Comparison of ENCODE assay signal across 10 mouse cellular contexts in genomic region chr2:158570421-158571081, GRCm38 (mm10). TPM values are rescaled to one million over a fixed set of nuclear protein-coding genes. Genes with fewer than 3 reads are reported as not detected.
DNase-seq lines count a peak whose midpoint lies in the region; ATAC-seq lines count a peak whose summit lies in the region.
"Had no signal": no experiment of that assay in that cellular context is flagged by ENCODE, and none has a peak within 500 bp of the region (broad histone marks: within the 10 kb centered on the region; RNA-seq: fewer than 3 reads in every experiment).

No protein-coding gene starts in this region.

- peak; percentile 57; the same call in 1 of the 2 replicates for ATAC-seq in midbrain, embryonic 16.5 days

- peak overlapping the region; percentile 35; the same call in 1 of the 2 replicates for H3K27ac ChIP-seq in midbrain, embryonic 16.5 days (ENCODE audit: low read length)
- H3K27ac ChIP-seq: embryonic facial prominence, embryonic 13.5 days had no signal

- no peaks in the 10 kb centered on the region for H3K27me3 ChIP-seq in midbrain, embryonic 16.5 days (ENCODE audit: control insufficient read depth, insufficient read depth, low read depth, low read length)

- H3K9ac ChIP-seq in midbrain, embryonic 16.5 days (ENCODE audit: low read depth, low read length) = no peak overlapping the region
- H3K9ac ChIP-seq: embryonic facial prominence, embryonic 13.5 days had no signal

- H3K4me1 ChIP-seq in midbrain, embryonic 16.5 days (ENCODE audit: control insufficient read depth, insufficient read depth, low read length) = peaks cover 19% of the 10 kb centered on the region
- H3K4me1 ChIP-seq: embryonic facial prominence, embryonic 13.5 days had no signal

- 19% methylated on average over 13 of the region's 13 CpGs for WGBS in midbrain, embryonic 16.5 days

- no peak overlapping the region for H3K4me3 ChIP-seq in midbrain, embryonic 16.5 days (ENCODE audit: low read depth, low read length)
- H3K4me3 ChIP-seq: embryonic facial prominence, embryonic 13.5 days had no signal

- H3K9me3 ChIP-seq in midbrain, embryonic 16.5 days (replicated peaks; ENCODE audit: control insufficient read depth, low read length, poor library complexity, severe bottlenecking) = no peaks in the 10 kb centered on the region
- H3K9me3 ChIP-seq: embryonic facial prominence, embryonic 13.5 days had no signal

- DNase-seq in CD4-positive helper T cell, adult 2 months (ENCODE audit: low read depth, low spot score) = peak; percentile 34
- peak; percentile 86 for DNase-seq in ZHBTc4 (ENCODE audit: low read depth, low spot score)
- peak; percentile 92 for DNase-seq in forelimb bud, embryonic 11.5 days (ENCODE audit: low read depth, low spot score)
- peak; percentile 83 to 85 for DNase-seq in kidney, postnatal 4 days
- no peak for DNase-seq in cerebellum, adult 9-11 months
- no peak for DNase-seq in layer of hippocampus, postnatal 36 days
- DNase-seq in gastrocnemius, adult 18-20 months (ENCODE audit: low spot score) = no peak

- no peak overlapping the region for H3K4me2 ChIP-seq in midbrain, embryonic 16.5 days (ENCODE audit: low read length)
- H3K4me2 ChIP-seq: embryonic facial prominence, embryonic 13.5 days had no signal

- no peaks in the 10 kb centered on the region for H3K36me3 ChIP-seq in midbrain, embryonic 16.5 days (ENCODE audit: control insufficient read depth, insufficient read depth, low read length)
- H3K36me3 ChIP-seq: embryonic facial prominence, embryonic 13.5 days had no signal

RNA-seq across cellular contexts. Expression of gene Slc32a1, which starts 40.0 kb away (rescaled TPM):
- 8.2 and 8.6 TPM in 2 replicates for polyA plus RNA-seq in midbrain, embryonic 16.5 days (2015; fragmentation: Nextera tagmentation; extraction: Ambion mirVana)
- total RNA-seq in layer of hippocampus, postnatal 36 days (2021) = 10 to 100 TPM; 65.9 to 69.9 TPM
- total RNA-seq in gastrocnemius, adult 18-20 months (2021) = not detected
- total RNA-seq: neutrophil, adult 5-6 weeks had no signal
- polyA plus RNA-seq: embryonic facial prominence, embryonic 13.5 days had no signal

RNA-seq across cellular contexts. Expression of gene Actr5, which starts 54.1 kb away (rescaled TPM):
- 8.9 and 9.5 TPM in 2 replicates for polyA plus RNA-seq in midbrain, embryonic 16.5 days (2015; fragmentation: Nextera tagmentation; extraction: Ambion mirVana)
- 10 to 100 TPM in 1 of 2 experiments, 1 to 10 TPM in 1; 9.9 to 13.1 TPM for total RNA-seq in layer of hippocampus, postnatal 36 days (2021)
- 1 to 10 TPM; 3.8 to 4.0 TPM for total RNA-seq in gastrocnemius, adult 18-20 months (2021)

RNA-seq across cellular contexts. Expression of gene Arhgap40, which starts 58.0 kb away (rescaled TPM):
- polyA plus RNA-seq in midbrain, embryonic 16.5 days (2015; fragmentation: Nextera tagmentation; extraction: Ambion mirVana) = 1.4 and 1.5 TPM in 2 replicates
- not detected for total RNA-seq in layer of hippocampus, postnatal 36 days (2021)
- not detected for total RNA-seq in gastrocnemius, adult 18-20 months (2021)
- total RNA-seq: neutrophil, adult 5-6 weeks had no signal

Comparison
In these comparisons a context has a peak if more than half of its experiments do, and no peak if none do; other contexts are left out.
1. DNase-seq: peak in CD4-positive helper T cell, adult 2 months (single experiment), ZHBTc4 (single experiment), forelimb bud, embryonic 11.5 days (single experiment) and kidney, postnatal 4 days (2 of 2); none in cerebellum, adult 9-11 months (single experiment), layer of hippocampus, postnatal 36 days (0 of 2) and gastrocnemius, adult 18-20 months (single experiment).
2. RNA of gene Slc32a1, which starts 40.0 kb away (total RNA-seq): 65.9 to 69.9 TPM in layer of hippocampus, postnatal 36 days; not detected in gastrocnemius, adult 18-20 months; every median in the first group is over 10 times any median in the second.